Mouse (Mus musculus): ENCODE measurements at regions not wholly inside any gene's neighbourhood (a gene's known extent, or its start where the extent isn't known, plus 50 kb on each side); places are given as distances from the start of the nearest gene placed in this dataset.

DNA sequence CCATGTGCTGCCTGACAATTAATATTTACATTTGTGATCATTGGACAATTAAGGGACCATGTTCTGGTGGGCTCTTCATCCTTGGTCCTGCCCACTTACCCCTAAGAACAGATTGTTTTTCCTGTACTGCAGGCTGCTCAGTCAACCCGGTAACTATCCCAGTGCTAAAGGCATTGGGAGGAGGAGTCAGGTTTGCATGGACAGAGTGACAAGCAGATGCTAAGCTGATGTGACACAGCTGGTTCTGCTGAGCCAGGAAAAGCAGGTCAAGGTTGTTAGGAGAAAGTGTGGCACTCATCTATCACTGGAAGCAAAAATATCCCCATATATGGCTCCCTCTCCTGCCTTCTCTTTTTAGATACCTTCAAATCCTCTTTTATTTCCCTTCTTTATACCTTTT lies 176.1 kb downstream of the Tfap2b start:
- TF ChIP-seq CTCF (IDR thresholded peaks at IDR 0.05) (no peak), EP300 (IDR thresholded peaks at IDR 0.05) (no peak)
